Mouse (Mus musculus): ENCODE measurements at regions not wholly inside any gene's neighbourhood (a gene's known extent, or its start where the extent isn't known, plus 50 kb on each side); places are given as distances from the start of the nearest gene placed in this dataset.

DNA sequence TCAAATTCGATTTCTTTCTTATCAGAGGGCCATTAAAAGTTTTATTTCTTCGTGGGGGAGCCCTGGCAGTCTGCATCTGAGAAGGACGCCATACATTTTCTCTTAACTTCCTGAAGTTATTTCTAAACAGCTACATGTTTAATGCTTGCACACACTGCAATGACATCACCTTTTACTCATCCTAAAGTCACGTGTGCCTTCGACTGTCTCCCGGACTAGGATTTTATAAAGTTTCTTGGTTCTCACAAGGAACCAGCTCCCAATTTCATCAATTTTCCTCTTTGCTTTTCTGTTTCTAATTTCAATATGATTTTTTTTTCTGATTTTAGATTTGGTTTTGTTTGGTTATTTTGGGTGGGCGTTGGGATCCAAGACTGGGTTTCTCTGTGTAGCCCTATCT lies 73.8 kb upstream of the Lrig3 start:
- H3K27me3 ChIP-seq (replicated peaks), result no peaks in the 10 kb centered on the region

DNA sequence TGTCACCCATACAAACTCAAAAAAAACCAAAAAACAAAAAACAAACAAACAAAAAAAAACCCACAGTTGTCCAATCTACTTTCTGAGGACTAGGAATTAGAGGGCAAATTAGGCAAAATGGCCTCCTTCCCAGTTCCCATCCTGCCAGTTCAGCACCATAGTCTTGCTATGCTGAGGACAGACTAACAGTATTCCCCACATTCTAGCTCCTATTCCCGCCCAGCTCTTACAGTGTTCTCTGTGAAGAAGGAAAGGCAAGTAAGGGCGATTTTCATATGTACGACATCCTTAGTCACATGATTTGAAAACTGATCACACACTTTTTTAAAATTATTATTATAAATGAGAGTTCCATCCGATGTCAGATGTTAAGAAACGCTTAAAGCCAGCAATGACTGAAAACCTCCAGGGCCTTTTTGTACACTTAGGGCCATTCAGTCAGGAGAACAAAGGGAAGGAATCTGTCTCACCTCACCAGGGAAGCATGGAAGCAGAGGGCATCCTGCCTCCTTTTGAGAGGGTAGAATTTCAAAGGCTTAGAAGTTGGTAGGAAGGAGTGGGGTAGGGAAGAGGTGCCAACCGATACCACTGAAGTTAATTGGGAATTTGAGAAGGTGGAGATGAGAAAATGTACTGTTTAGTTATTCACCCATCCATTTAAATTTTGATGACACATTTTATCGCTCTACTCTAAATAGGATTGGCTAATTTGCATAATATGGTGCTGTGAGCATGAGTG lies 70.1 kb upstream of the Lrig3 start:
- Histone ChIP-seq H3K4me1 (replicated peaks) (no peaks in the 10 kb centered on the region), H3K9ac (no peak overlapping the region), H3K27me3 (replicated peaks) (no peaks in the 10 kb centered on the region), H3K36me3 (no peaks in the 10 kb centered on the region), H3K4me2 (no peak overlapping the region), H3K27ac (ENCODE audit: poor library complexity, severe bottlenecking) (no peak overlapping the region), H3K4me3 (no peak overlapping the region), H3K9me3 (replicated peaks) (peaks cover 6% of the 10 kb centered on the region)
- WGBS, result 66% methylated on average over 7 of the region's 7 CpGs
- ATAC-seq (ENCODE audit: insufficient number of reproducible peaks, low FRiP score), result no peak

More for the DNA sequence above, 73.8 kb upstream of the Lrig3 start:
- Histone ChIP-seq H3K9me3 (replicated peaks) (no peaks in the 10 kb centered on the region), H3K4me1 (replicated peaks) (no peaks in the 10 kb centered on the region), H3K9ac (no peak overlapping the region), H3K4me2 (no peak overlapping the region), H3K4me3 (no peak overlapping the region), H3K36me3 (no peaks in the 10 kb centered on the region), H3K27ac (ENCODE audit: poor library complexity, severe bottlenecking) (no peak overlapping the region)
- no peak for ATAC-seq (ENCODE audit: insufficient number of reproducible peaks, low FRiP score)
- WGBS, result 77% methylated on average over 7 of the region's 7 CpGs

DNA sequence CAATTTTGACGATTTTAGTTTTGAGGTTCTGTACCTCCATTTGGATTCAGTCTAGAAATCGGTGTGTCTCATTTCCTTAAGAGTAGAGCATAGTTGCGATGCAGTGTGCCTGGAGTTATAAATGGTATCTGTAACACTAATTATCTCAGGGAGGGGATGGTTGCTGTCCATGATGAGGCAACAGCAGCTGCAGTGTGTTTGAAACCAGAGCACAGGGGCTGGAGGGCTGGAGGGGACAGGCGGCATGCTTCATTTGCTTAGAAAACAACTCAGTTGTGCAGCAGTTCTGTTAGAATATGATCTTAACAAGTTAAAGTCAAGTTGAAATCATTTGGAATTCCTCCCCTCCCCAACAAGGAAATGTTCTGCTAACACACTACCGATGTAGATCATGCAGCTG lies 69.3 kb upstream of the Lrig3 start:
- Histone ChIP-seq H3K4me2 (no peak overlapping the region), H3K9me3 (replicated peaks) (peaks cover 6% of the 10 kb centered on the region), H3K9ac (no peak overlapping the region), H3K27me3 (replicated peaks) (no peaks in the 10 kb centered on the region), H3K4me3 (no peak overlapping the region), H3K27ac (ENCODE audit: poor library complexity, severe bottlenecking) (no peak overlapping the region), H3K4me1 (replicated peaks) (no peaks in the 10 kb centered on the region), H3K36me3 (no peaks in the 10 kb centered on the region)
- no peak for ATAC-seq (ENCODE audit: insufficient number of reproducible peaks, low FRiP score)
- 65% methylated on average over 5 of the region's 5 CpGs for WGBS

DNA sequence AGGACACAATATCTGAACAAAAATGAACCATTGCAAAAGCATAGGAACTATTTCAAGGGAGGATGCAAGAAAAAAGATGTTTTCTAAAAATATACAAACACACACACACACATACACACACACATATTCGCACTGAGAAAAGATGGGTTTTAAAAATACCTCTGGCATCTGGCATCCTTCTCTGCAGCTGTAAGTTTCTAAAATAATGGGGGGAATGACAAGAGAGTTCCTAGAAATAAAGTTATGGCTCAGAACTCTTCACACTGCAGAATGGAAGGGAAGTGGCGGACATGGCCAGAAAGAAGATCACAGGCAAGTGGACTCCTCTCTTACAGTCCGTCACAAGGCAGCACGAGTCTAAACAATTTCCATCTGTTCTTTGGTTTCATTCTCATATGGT lies 66.5 kb upstream of the Lrig3 start:
- no peak overlapping the region for H3K9ac ChIP-seq
- peaks cover 11% of the 10 kb centered on the region; the same call in 1 of the 2 replicates for H3K27me3 ChIP-seq (replicated peaks)
- H3K4me3 ChIP-seq, result no peak overlapping the region
- ATAC-seq (ENCODE audit: insufficient number of reproducible peaks, low FRiP score), result no peak
- H3K9me3 ChIP-seq (replicated peaks), result peaks cover 6% of the 10 kb centered on the region
- no peaks in the 10 kb centered on the region for H3K36me3 ChIP-seq
- H3K4me1 ChIP-seq (replicated peaks), result no peaks in the 10 kb centered on the region
- no peak overlapping the region for H3K27ac ChIP-seq (ENCODE audit: poor library complexity, severe bottlenecking)
- no peak overlapping the region for H3K4me2 ChIP-seq
- 82% methylated on average over 4 of the region's 4 CpGs for WGBS

DNA sequence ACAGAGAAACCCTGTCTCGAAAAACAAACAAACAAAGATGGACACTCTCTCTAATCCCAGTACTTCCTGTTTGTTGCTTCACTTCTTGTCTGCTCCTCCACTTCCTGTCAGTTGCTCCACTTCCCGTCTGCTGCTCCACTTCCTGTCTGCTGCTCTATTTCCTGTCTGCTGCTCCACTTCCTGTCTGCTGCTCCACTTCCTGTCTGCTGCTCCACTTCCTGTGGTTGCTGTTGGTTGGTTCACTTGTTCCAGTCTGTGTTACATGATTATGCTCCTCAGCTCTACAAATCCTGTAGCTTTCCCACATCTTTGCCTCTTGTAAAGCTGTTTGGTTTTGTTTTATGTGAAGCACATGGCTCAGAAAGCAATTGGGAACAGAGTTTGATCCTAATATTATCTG lies 65.4 kb upstream of the Lrig3 start:
- no peak overlapping the region for H3K4me3 ChIP-seq
- no peak for ATAC-seq (ENCODE audit: insufficient number of reproducible peaks, low FRiP score)
- H3K4me2 ChIP-seq, result no peak overlapping the region
- no peaks in the 10 kb centered on the region for H3K4me1 ChIP-seq (replicated peaks)
- 71% methylated on average over 2 of the region's 2 CpGs for WGBS
- no peaks in the 10 kb centered on the region for H3K36me3 ChIP-seq
- H3K27me3 ChIP-seq (replicated peaks), result peaks cover 12% of the 10 kb centered on the region; the same call in 1 of the 2 replicates
- no peak overlapping the region for H3K9ac ChIP-seq
- H3K27ac ChIP-seq (ENCODE audit: poor library complexity, severe bottlenecking), result no peak overlapping the region
- H3K9me3 ChIP-seq (replicated peaks), result peaks cover 6% of the 10 kb centered on the region

DNA sequence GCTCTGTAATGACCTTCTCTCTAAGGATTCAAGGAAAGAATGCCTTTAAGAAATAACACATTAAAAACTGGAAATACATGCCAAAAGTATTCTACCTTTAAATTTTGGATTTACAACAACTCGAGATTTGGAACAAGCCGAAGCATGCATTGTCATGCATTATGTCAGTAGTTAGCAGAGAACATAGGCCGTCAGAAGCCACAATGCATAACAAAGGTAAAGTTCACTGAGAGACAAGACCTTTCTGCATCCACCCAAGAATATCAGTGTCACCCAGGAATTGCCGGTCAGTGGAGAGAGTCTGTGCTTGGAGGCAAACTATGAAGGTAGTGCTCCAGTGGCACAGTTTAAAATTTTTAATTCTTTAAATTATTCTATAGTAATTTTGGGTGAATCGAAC lies 63.3 kb upstream of the Lrig3 start:
- no peak for ATAC-seq (ENCODE audit: insufficient number of reproducible peaks, low FRiP score)
- H3K4me3 ChIP-seq, result no peak overlapping the region

DNA sequence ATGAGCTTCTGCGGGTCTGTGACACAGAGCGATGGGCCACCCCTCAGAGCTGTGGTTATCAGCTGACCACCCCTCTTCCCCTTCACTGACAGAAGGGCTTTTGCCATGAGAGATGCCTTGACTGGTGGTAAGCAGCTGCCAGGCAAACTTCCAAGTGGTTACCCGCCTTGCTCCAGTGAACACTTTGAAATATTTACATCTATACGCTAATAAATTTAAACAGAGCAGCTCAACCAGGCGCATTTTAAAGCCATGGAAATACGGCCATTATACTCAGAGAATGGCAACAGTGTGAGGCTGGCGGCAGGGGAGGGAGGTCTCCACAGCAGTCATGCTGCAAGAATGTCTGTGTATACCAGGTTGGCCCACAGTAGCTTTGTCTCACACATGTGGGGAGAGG lies 53.8 kb upstream of the Lrig3 start:
- H3K9ac ChIP-seq, result no peak overlapping the region
- H3K4me3 ChIP-seq, result no peak overlapping the region
- H3K27me3 ChIP-seq (replicated peaks), result no peaks in the 10 kb centered on the region
- no peak overlapping the region for H3K4me2 ChIP-seq
- H3K9me3 ChIP-seq (replicated peaks), result no peaks in the 10 kb centered on the region
- H3K27ac ChIP-seq (ENCODE audit: poor library complexity, severe bottlenecking), result no peak overlapping the region
- H3K4me1 ChIP-seq (replicated peaks), result no peaks in the 10 kb centered on the region
- 84% methylated on average over 7 of the region's 7 CpGs for WGBS
- H3K36me3 ChIP-seq, result no peaks in the 10 kb centered on the region
- ATAC-seq (ENCODE audit: insufficient number of reproducible peaks, low FRiP score), result no peak

More for the DNA sequence above, 63.3 kb upstream of the Lrig3 start:
- Histone ChIP-seq H3K36me3 (no peaks in the 10 kb centered on the region), H3K9ac (no peak overlapping the region), H3K4me1 (replicated peaks) (no peaks in the 10 kb centered on the region), H3K27me3 (replicated peaks) (peaks cover 12% of the 10 kb centered on the region; the same call in 1 of the 2 replicates), H3K27ac (ENCODE audit: poor library complexity, severe bottlenecking) (no peak overlapping the region), H3K9me3 (replicated peaks) (peaks cover 6% of the 10 kb centered on the region), H3K4me2 (no peak overlapping the region)
- WGBS, result 74% methylated on average over 5 of the region's 5 CpGs

All from heart, embryonic 12.5 days (tissue).